Mouse (Mus musculus) thymus, adult 2 months (tissue): ENCODE results near the gene Rnf40. TPM values are rescaled to one million over a fixed set of nuclear protein-coding genes. Genes with fewer than 3 reads are reported as not detected.

Experiments
- DNase-seq: peaks from one replicate; pipeline ENCODE4 v3.0.0; 2021
- H3K27ac ChIP-seq: fragments of 200-500 bp; 2 replicates; pipeline ENCODE4 v1.5.1; 2012; ENCODE audit warnings: low read length, control low read depth; ENCODE audit not compliant: control insufficient read depth, insufficient read depth
- H3K27me3 ChIP-seq: fragments of 200-500 bp; 2 replicates; pipeline ENCODE4 v1.6.1; 2012; ENCODE audit warnings: mild to moderate bottlenecking, low read length, moderate library complexity, mixed read lengths; ENCODE audit not compliant: control insufficient read depth, insufficient read depth
- H3K36me3 ChIP-seq: fragments of 200-500 bp; 2 replicates; pipeline ENCODE4 v1.6.1; 2012; ENCODE audit warnings: mild to moderate bottlenecking, low read length, moderate library complexity; ENCODE audit not compliant: control insufficient read depth, insufficient read depth
- H3K4me1 ChIP-seq: fragments of 200-500 bp; replicated peaks from 2 replicates; pipeline ENCODE4 v1.6.1; 2012; ENCODE audit warnings: low read length; ENCODE audit not compliant: control insufficient read depth, insufficient read depth
- H3K4me3 ChIP-seq: fragments of 200-500 bp; 2 replicates; pipeline ENCODE4 v1.5.1; 2012; ENCODE audit warnings: mild to moderate bottlenecking, low read length, control low read depth, moderate library complexity; ENCODE audit not compliant: control insufficient read depth, insufficient read depth
- CTCF ChIP-seq: fragments of 200-500 bp; IDR thresholded peaks from 2 replicates; pipeline ENCODE4 v1.5.1; 2012; ENCODE audit warnings: mild to moderate bottlenecking, control low read depth, low read length, moderate library complexity, borderline replicate concordance; ENCODE audit not compliant: control insufficient read depth, poor library complexity, insufficient read depth; ENCODE audit errors: extremely low read depth
- POLR2A ChIP-seq: fragments of 200-500 bp; IDR thresholded peaks from 2 replicates; pipeline ENCODE4 v1.6.1; 2012; ENCODE audit warnings: mild to moderate bottlenecking, low read length, control low read depth, moderate library complexity; ENCODE audit not compliant: control insufficient read depth, poor library complexity, insufficient read depth; ENCODE audit errors: extremely low read depth
- WGBS: fragments of 180-500 bp; shearing (Covaris S2); methylation state at CpG from one replicate; pipeline ENCODE4 v1.1.7; 2018; 5-methylcytosine and 5-hydroxymethylcytosine counted together
- polyA plus RNA-seq: library from polyadenylated mRNA; depleted of rRNA; stranded (reverse); fragments of >200 nt; gene quantifications from 2 replicates; pipeline ENCODE4 v1.2.3, GENCODE M21; 2012

Gene Rnf40
- polyA plus RNA-seq, 1 experiment = 65.9 TPM

DNA sequence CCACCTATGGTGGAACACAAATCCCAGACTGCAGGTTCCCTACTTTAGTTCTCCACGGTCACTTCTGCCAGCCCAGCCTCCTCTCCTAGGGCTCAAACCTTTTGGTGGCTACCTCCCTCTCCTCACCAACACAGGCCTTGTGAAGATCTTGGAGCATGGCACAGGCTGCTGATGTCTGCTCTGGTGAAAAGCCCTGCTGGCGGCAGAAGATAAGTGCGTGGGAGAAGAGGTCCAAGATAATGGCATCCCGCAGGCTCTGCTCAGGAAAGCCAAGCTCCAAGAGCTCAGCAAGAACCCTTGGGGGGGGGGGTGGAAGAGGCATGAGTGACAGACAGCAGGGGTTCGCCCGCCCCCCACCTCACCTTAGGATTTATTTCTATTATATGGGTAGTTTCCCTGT lies 2.4 kb upstream of the Rnf40 start:
- no peak for DNase-seq
- Histone ChIP-seq H3K36me3 (peaks cover 33% of the 10 kb centered on the region), H3K4me1 (peaks cover 13% of the 10 kb centered on the region), H3K4me3 (no peak overlapping the region), H3K27ac (no peak overlapping the region), H3K27me3 (no peaks in the 10 kb centered on the region)
- WGBS = 97% methylated on average over 6 of the region's 6 CpGs
- no peak for TF ChIP-seq CTCF
- no peak for TF ChIP-seq POLR2A

DNA sequence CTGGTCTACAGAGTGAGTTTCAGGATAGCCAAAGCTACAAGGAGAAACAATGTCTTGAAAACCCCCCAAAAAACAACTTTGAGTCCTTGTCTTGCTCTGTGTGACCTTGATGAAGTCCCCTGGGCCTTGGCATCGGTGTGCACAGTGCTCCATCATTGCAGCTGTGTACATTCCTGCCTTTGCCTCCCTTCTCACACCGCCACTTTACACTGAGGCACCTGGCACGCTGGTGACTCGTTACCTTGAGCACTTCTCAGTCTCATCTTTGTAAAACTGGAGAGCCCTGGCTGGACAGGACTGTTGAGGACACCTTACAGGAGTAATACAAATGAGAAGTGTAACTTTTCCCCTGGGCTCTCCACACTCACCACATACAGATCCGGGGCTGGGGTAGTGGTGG lies 1.4 kb upstream of the Rnf40 start:
- TF ChIP-seq POLR2A = no peak
- TF ChIP-seq CTCF = no peak
- peaks cover 37% of the 10 kb centered on the region for H3K36me3 ChIP-seq
- peaks cover 13% of the 10 kb centered on the region for H3K4me1 ChIP-seq
- H3K4me3 ChIP-seq = no peak overlapping the region
- H3K27ac ChIP-seq = no peak overlapping the region
- WGBS = 70% methylated on average over 5 of the region's 5 CpGs
- no peaks in the 10 kb centered on the region for H3K27me3 ChIP-seq
- DNase-seq = no peak

DNA sequence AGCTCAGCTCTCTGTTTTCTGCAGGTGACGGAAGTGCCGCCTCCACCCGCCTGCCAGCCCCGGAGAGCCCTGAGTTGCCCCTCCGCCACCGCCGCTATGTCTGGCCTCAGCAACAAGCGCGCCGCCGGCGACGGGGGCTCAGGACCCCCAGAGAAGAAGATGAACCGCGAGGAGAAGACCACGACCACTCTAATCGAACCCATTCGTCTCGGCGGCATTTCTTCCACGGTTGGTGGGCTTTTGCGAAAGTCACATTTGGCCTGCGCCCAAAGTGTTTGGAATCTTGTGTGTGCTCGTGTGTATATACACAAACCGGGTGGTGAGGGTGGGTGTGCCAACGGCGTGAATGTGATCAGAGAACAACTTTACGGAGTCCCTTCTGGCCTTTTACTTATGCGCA lies 334 bp downstream of the Rnf40 start:
- peak overlapping the region; percentile 98 for H3K4me3 ChIP-seq
- WGBS = 4% methylated on average over 29 of the region's 29 CpGs
- DNase-seq = no peak
- peaks cover 13% of the 10 kb centered on the region for H3K4me1 ChIP-seq
- TF ChIP-seq CTCF = no peak
- 0 out of 2 replicates have a peak, but pooled peaks have one; percentile 7 for TF ChIP-seq POLR2A
- no peaks in the 10 kb centered on the region for H3K27me3 ChIP-seq
- peak overlapping the region; percentile 42; the same call in 1 of the 2 replicates for H3K27ac ChIP-seq
- peaks cover 37% of the 10 kb centered on the region for H3K36me3 ChIP-seq

DNA sequence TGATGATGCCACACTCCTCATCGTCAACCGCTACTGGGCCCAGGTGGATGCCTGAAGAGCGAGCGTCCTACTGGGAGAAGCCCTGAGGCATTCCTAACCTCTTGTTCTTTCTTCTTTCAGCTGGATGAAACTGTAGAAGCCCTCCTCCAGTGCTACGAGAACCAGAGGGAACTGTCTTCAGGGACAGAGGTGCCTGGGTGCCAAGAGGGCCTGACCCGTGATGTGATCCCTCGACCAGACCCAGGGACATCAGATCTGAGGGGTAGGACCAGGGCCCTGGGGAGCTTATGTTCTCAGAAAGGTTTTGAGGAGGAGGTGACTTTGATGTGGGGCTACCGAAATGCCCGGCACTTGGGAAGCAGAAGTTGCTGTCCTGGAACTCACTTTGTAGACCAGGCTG lies 1.1 kb downstream of the Rnf40 start:
- peaks cover 13% of the 10 kb centered on the region for H3K4me1 ChIP-seq
- TF ChIP-seq POLR2A = no peak
- TF ChIP-seq CTCF = no peak
- H3K4me3 ChIP-seq = no peak overlapping the region
- no peaks in the 10 kb centered on the region for H3K27me3 ChIP-seq
- DNase-seq = no peak
- no peak overlapping the region for H3K27ac ChIP-seq
- H3K36me3 ChIP-seq = peaks cover 43% of the 10 kb centered on the region
- WGBS = 95% methylated on average over 9 of the region's 9 CpGs

DNA sequence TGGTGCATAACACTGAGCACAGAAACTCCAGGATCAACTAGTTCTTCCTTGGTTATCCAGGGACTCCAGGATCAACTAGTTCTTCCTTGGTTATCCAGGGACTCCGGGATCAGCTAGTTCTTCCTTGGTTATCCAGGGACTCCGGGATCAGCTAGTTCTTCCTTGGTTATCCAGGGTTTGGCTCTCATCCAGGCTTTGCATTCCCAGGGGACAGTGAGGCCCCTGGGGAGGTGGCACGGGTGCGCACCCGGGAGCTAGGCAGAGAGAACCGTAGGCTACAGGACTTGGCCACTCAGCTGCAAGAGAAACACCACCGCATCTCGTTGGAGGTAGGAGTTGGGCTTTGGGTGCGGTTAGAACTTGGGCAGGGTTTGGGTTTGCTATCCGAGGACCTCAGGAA lies 2.5 kb downstream of the Rnf40 start:
- DNase-seq = no peak
- H3K27ac ChIP-seq = no peak overlapping the region
- no peak overlapping the region for H3K4me3 ChIP-seq
- TF ChIP-seq POLR2A (no peak), CTCF (no peak)
- WGBS = 95% methylated on average over 10 of the region's 10 CpGs
- peaks cover 58% of the 10 kb centered on the region for H3K36me3 ChIP-seq
- peaks cover 13% of the 10 kb centered on the region for H3K4me1 ChIP-seq
- H3K27me3 ChIP-seq = no peaks in the 10 kb centered on the region

DNA sequence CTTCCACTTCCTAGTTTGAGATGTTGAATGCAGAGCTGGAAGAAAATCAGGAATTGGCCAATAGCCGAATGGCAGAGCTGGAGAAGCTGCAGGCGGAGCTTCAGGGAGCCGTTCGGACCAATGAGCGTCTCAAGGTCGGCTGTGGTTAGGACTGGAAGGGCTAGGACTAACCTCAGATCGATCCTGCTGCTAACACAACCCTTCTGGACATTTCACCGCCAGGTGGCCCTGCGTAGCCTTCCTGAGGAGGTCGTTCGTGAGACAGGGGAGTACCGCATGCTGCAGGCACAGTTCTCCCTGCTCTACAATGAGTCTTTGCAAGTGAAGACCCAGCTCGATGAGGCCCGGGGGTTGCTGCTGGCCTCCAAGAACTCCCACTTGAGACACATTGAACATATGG lies 4.0 kb downstream of the Rnf40 start:
- 97% methylated on average over 14 of the region's 14 CpGs for WGBS
- peaks cover 73% of the 10 kb centered on the region for H3K36me3 ChIP-seq
- H3K27ac ChIP-seq = no peak overlapping the region
- no peaks in the 10 kb centered on the region for H3K27me3 ChIP-seq
- DNase-seq = no peak
- TF ChIP-seq POLR2A = no peak
- no peak for TF ChIP-seq CTCF
- H3K4me3 ChIP-seq = no peak overlapping the region
- H3K4me1 ChIP-seq = peaks cover 13% of the 10 kb centered on the region

DNA sequence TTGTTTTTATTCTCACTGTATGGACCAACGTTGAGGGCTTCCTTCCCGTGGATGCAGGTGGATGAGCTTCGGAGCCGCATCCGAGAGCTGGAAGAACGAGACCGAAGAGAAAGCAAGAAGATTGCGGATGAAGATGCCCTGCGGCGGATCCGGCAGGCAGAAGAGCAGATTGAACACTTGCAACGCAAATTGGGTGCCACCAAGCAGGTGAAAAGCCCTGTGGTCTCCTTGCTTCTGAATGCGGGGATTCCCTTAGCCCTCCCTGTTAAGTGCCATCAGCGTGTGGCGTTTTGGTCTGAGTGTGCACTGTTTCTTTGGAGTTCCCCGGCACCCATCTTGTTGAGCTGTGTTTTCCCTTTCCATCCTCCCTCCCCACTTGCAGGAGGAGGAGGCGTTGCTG lies 8.2 kb downstream of the Rnf40 start:
- TF ChIP-seq CTCF (no peak), POLR2A (no peak)
- no peak overlapping the region for H3K27ac ChIP-seq

More for the DNA sequence above, 8.2 kb downstream of the Rnf40 start:
- Histone ChIP-seq H3K4me3 (no peak overlapping the region), H3K36me3 (peaks cover 91% of the 10 kb centered on the region), H3K4me1 (no peaks in the 10 kb centered on the region), H3K27me3 (no peaks in the 10 kb centered on the region)
- 95% methylated on average over 17 of the region's 17 CpGs for WGBS
- DNase-seq = no peak
